Mouse (Mus musculus) E14TG2a.4 (cell line): ENCODE results near the gene Tenm4.

Experiments
- H3K27me3 ChIP-seq: 2 replicates; pipeline ENCODE4 v1.6.1; 2014; ENCODE audit warnings: low read length, control low read depth; ENCODE audit not compliant: insufficient read depth
- H3K36me3 ChIP-seq: 2 replicates; pipeline ENCODE4 v1.6.1; 2014; ENCODE audit warnings: low read length, control low read depth; ENCODE audit not compliant: insufficient read depth
- H3K4me1 ChIP-seq: replicated peaks from 2 replicates; pipeline ENCODE4 v1.6.1; 2014; ENCODE audit warnings: low read depth, low read length, control low read depth
- H3K4me3 ChIP-seq: replicated peaks from 2 replicates; pipeline ENCODE4 v1.5.1; 2014; ENCODE audit warnings: mild to moderate bottlenecking, low read length
- H3K9me3 ChIP-seq: 2 replicates; pipeline ENCODE4 v1.6.1; 2014; ENCODE audit warnings: low read length, control low read depth
- CTCF ChIP-seq: conservative IDR thresholded peaks from 2 replicates; pipeline ENCODE4 v1.5.1; 2014; ENCODE audit warnings: low read length
- NANOG ChIP-seq: IDR thresholded peaks from 2 replicates; pipeline ENCODE4 v1.6.1; 2014; ENCODE audit warnings: borderline replicate concordance, low read length, mixed read lengths
- POU5F1 ChIP-seq: IDR thresholded peaks from 2 replicates; pipeline ENCODE4 v1.6.1; 2014; ENCODE audit warnings: low read length, borderline replicate concordance

The Tenm4 gene

GRCm38 (mm10) chr7:96796788-96797485, 625.9 kb downstream of the Tenm4 start:
- no peaks in the 10 kb centered on the region for H3K9me3 ChIP-seq
- H3K36me3 ChIP-seq: no peaks in the 10 kb centered on the region
- no peak for TF ChIP-seq POU5F1
- no peak for TF ChIP-seq CTCF
- TF ChIP-seq NANOG: no peak
- H3K4me1 ChIP-seq: peaks cover 20% of the 10 kb centered on the region; the same call in 1 of the 2 replicates
- peak overlapping the region; percentile 73 for H3K4me3 ChIP-seq
- peaks cover 6% of the 10 kb centered on the region; the same call in 1 of the 2 replicates for H3K27me3 ChIP-seq

GRCm38 (mm10) chr7:96797716-96798332, 626.8 kb downstream of the Tenm4 start:
- Histone ChIP-seq H3K4me3 (peak overlapping the region; percentile 73; the same call in 1 of the 2 replicates), H3K36me3 (no peaks in the 10 kb centered on the region), H3K4me1 (peaks cover 20% of the 10 kb centered on the region; the same call in 1 of the 2 replicates), H3K9me3 (no peaks in the 10 kb centered on the region), H3K27me3 (peaks cover 6% of the 10 kb centered on the region; the same call in 1 of the 2 replicates)
- TF ChIP-seq POU5F1 (no peak), CTCF (no peak), NANOG (no peak)

- H3K4me1 ChIP-seq: peaks cover 23% of the 10 kb centered on the region; the same call in 1 of the 2 replicates
- TF ChIP-seq POU5F1 (no peak), CTCF (no peak), NANOG (no peak)
- H3K27me3 ChIP-seq: peaks cover 6% of the 10 kb centered on the region; the same call in 1 of the 2 replicates
- H3K36me3 ChIP-seq: no peaks in the 10 kb centered on the region
- no peak overlapping the region for H3K4me3 ChIP-seq
- H3K9me3 ChIP-seq: no peaks in the 10 kb centered on the region
These were observed 628.8 kb downstream of the Tenm4 start for GRCm38 (mm10) chr7:96799816-96800215.

- TF ChIP-seq CTCF (no peak), POU5F1 (no peak), NANOG (no peak)
- no peaks in the 10 kb centered on the region for H3K36me3 ChIP-seq
- peaks cover 6% of the 10 kb centered on the region; the same call in 1 of the 2 replicates for H3K27me3 ChIP-seq
- H3K4me1 ChIP-seq: peaks cover 23% of the 10 kb centered on the region; the same call in 1 of the 2 replicates
- no peak overlapping the region for H3K4me3 ChIP-seq
- no peaks in the 10 kb centered on the region for H3K9me3 ChIP-seq
These were observed 630.3 kb downstream of the Tenm4 start for GRCm38 (mm10) chr7:96801368-96801767.

GRCm38 (mm10) chr7:96802216-96802615, 631.2 kb downstream of the Tenm4 start:
- H3K4me1 ChIP-seq: peaks cover 15% of the 10 kb centered on the region; the same call in 1 of the 2 replicates
- H3K36me3 ChIP-seq: no peaks in the 10 kb centered on the region
- no peak for TF ChIP-seq POU5F1
- TF ChIP-seq CTCF: no peak
- TF ChIP-seq NANOG: no peak

GRCm38 (mm10) chr7:96806561-96806960, 635.5 kb downstream of the Tenm4 start:
- TF ChIP-seq NANOG (no peak), CTCF (no peak), POU5F1 (no peak)
- Histone ChIP-seq H3K27me3 (no peaks in the 10 kb centered on the region), H3K36me3 (no peaks in the 10 kb centered on the region), H3K9me3 (no peaks in the 10 kb centered on the region), H3K4me1 (peaks cover 8% of the 10 kb centered on the region; the same call in 1 of the 2 replicates), H3K4me3 (no peak overlapping the region)

More at GRCm38 (mm10) chr7:96802216-96802615, 631.2 kb downstream of the Tenm4 start:
- H3K27me3 ChIP-seq: peaks cover 6% of the 10 kb centered on the region; the same call in 1 of the 2 replicates
- no peaks in the 10 kb centered on the region for H3K9me3 ChIP-seq
- H3K4me3 ChIP-seq: no peak overlapping the region

- Histone ChIP-seq H3K4me3 (no peak overlapping the region), H3K4me1 (peaks cover 8% of the 10 kb centered on the region; the same call in 1 of the 2 replicates), H3K9me3 (no peaks in the 10 kb centered on the region), H3K27me3 (no peaks in the 10 kb centered on the region), H3K36me3 (no peaks in the 10 kb centered on the region)
- TF ChIP-seq CTCF (no peak), NANOG (no peak), POU5F1 (no peak)
These were observed 636.4 kb downstream of the Tenm4 start for GRCm38 (mm10) chr7:96807281-96808058.
